Mouse (Mus musculus) layer of hippocampus, adult 18-20 months (tissue): ENCODE measurements around the gene Olfr1140. TPM values are rescaled to one million over a fixed set of nuclear protein-coding genes. Genes with fewer than 3 reads are reported as not detected.
A peak's percentile ranks its signal among the peaks of the same experiment; 100 is the strongest.

Experiments used
- DNase-seq, 2 experiments: peaks; one replicate each; pipeline ENCODE4 v3.0.0; 2022; ENCODE audit warnings: low spot score in 2 of 2
- long read RNA-seq: library from polyadenylated mRNA; stranded (forward); transcript quantifications from one replicate; pipeline ENCODE4 v2.0.0, GENCODE M21; 2021
- total RNA-seq, 2 experiments: library from RNA; stranded (reverse); gene quantifications; 2 replicates each; pipeline ENCODE4 v1.2.3; 2021

Gene Olfr1140
- total RNA-seq = not detected
- long read RNA-seq = 0 reads

- DNase-seq = no peak
Observed at GRCm38 (mm10) chr2:87743452-87743851, at the start of gene Olfr1140. TSS of gene Olfr1140 (plus strand) at chr2:87743752.

DNA sequence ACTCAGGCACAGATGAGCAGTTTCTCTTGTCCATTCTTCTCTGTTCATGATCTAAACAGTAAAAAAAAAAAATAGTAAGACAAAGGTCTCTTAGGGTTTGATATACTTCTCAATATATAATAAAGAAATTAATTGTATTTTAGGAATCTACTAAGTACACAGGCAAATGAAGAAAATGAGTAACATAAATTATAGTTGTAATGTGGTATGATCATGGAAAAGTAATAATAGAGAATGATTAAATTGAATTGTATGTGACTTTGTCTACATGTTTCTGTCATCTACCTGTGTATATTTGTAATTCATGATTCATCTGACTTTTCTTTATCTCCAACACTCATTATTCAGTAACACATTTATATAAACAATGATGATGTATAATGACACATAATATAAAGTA is 49.7 kb upstream of the Olfr1140 start, which contains the start of gene Olfr1136:
Gene Olfr1136, minus strand, starts transcription at position 101 of the 400 bp plus-strand sequence.
- no peak for DNase-seq

- DNase-seq = no peak
Observed at GRCm38 (mm10) chr2:87713079-87713478, 30.5 kb upstream of the Olfr1140 start, which contains the start of gene Olfr1137. TSS of gene Olfr1137 (minus strand) at chr2:87713179.

- DNase-seq = no peak
Observed at GRCm38 (mm10) chr2:87739878-87740277, 3.7 kb upstream of the Olfr1140 start, which contains the start of gene Olfr1138. TSS of gene Olfr1138 (minus strand) at chr2:87739978.

GRCm38 (mm10) chr2:87753891-87754290 is 10.3 kb downstream of the Olfr1140 start, which contains the start of gene Olfr1141:
TSS of gene Olfr1141 (minus strand) at chr2:87753991.
- DNase-seq = no peak

DNA sequence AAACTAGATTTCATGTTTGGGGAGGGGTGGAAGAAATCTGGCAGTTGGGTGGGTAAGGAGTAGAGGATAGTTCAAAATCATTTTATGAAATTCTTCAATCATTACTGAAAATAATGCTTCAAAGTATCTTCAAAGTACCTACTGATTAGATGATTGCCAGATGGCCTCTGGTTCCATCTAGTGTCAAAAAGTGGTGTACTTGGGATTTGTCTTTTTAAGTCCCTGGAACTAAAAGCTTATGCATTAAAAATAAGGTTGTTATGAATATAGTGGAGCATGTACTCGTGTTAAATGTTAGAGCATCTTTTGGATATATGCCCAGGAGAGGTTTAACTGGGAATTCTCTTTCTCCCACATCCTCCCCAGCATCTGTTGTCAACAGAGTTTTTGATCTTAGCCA is 32.6 kb downstream of the Olfr1140 start:
- DNase-seq = peak in 1 of 2 experiments; percentile 9

DNA sequence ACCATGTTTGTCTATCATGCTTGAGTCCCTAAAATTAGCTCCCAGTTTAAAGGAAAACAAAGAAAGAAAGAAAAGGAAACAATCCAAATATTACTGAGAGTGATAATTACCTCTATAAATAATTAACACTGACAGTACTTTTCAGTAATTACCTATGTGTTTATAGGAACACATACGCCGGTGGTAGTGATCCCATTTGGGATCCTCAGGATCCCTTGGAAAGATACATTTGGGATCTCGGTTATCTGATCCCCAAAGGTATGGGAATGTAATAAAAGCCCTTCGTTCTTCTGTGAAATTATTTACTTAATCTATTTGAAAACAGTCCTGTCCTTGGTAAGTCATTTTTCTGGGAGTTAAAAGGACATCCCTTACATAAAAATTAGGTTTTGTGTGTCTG is 35.6 kb downstream of the Olfr1140 start, which contains the start of gene Olfr152:
Gene Olfr152, plus strand, starts transcription at position 301 of the 400 bp plus-strand sequence.
- no peak for DNase-seq

Other genes with a start within 250 kb of the Olfr1140 start
- gene Pramel7, start 246.7 kb upstream of the Olfr1140 start, total RNA-seq = not detected
- gene Pramel6, start 237.2 kb upstream of the Olfr1140 start, total RNA-seq = not detected
- not detected for gene Olfr153, start 212.0 kb upstream of the Olfr1140 start, total RNA-seq
- not detected for gene Olfr1128, start 198.2 kb upstream of the Olfr1140 start, total RNA-seq
- gene Olfr1129, start 169.8 kb upstream of the Olfr1140 start, total RNA-seq = not detected
- not detected for gene Olfr1130, start 137.5 kb upstream of the Olfr1140 start, total RNA-seq
- gene Olfr1131, start 116.6 kb upstream of the Olfr1140 start, total RNA-seq = not detected
- gene Olfr1132, start 106.2 kb upstream of the Olfr1140 start, total RNA-seq = not detected
- gene Olfr1133, start 96.4 kb upstream of the Olfr1140 start, total RNA-seq = not detected
- gene Olfr1134, start 85.3 kb upstream of the Olfr1140 start, total RNA-seq = not detected
- not detected for gene Olfr1135, start 70.1 kb upstream of the Olfr1140 start, total RNA-seq
- not detected for gene Olfr1136, start 49.8 kb upstream of the Olfr1140 start, total RNA-seq
- not detected for gene Olfr1137, start 30.6 kb upstream of the Olfr1140 start, total RNA-seq
- gene Olfr1138, start 3.8 kb upstream of the Olfr1140 start, total RNA-seq = not detected
- not detected for gene Olfr1141, start 10.2 kb downstream of the Olfr1140 start, total RNA-seq
- gene Olfr152, start 35.7 kb downstream of the Olfr1140 start, total RNA-seq = not detected
- gene Olfr1143, start 56.8 kb downstream of the Olfr1140 start, total RNA-seq = not detected
- not detected for gene Olfr1145, start 66.1 kb downstream of the Olfr1140 start, total RNA-seq
- gene Olfr1148, start 86.8 kb downstream of the Olfr1140 start, total RNA-seq = not detected
- gene Olfr1150-ps1, start 100.2 kb downstream of the Olfr1140 start, total RNA-seq = not detected
- gene Olfr1151, start 112.1 kb downstream of the Olfr1140 start, total RNA-seq = not detected
- gene Olfr1152, start 122.7 kb downstream of the Olfr1140 start, total RNA-seq = not detected
- not detected for gene Olfr1153, start 151.2 kb downstream of the Olfr1140 start, total RNA-seq
- gene Olfr1154, start 161.4 kb downstream of the Olfr1140 start, total RNA-seq = not detected
- not detected for gene Olfr1155, start 201.4 kb downstream of the Olfr1140 start, total RNA-seq
- under 1 TPM in 1 of 2 experiments, not detected in 1; 0.10 TPM for gene Olfr1156, start 209.3 kb downstream of the Olfr1140 start, total RNA-seq
- not detected for gene Olfr1157, start 224.5 kb downstream of the Olfr1140 start, total RNA-seq
- gene Olfr74, start 230.9 kb downstream of the Olfr1140 start, total RNA-seq = not detected
- gene Olfr1158, start 246.4 kb downstream of the Olfr1140 start, total RNA-seq = not detected